Mouse (Mus musculus): ENCODE results near the gene Mrvi1. TPM values are rescaled to one million over a fixed set of nuclear protein-coding genes. Genes with fewer than 3 reads are reported as not detected.

Gene Mrvi1
- total RNA-seq, 2 experiments from 2014 or later, result 0.23 to 1.3 TPM

DNA sequence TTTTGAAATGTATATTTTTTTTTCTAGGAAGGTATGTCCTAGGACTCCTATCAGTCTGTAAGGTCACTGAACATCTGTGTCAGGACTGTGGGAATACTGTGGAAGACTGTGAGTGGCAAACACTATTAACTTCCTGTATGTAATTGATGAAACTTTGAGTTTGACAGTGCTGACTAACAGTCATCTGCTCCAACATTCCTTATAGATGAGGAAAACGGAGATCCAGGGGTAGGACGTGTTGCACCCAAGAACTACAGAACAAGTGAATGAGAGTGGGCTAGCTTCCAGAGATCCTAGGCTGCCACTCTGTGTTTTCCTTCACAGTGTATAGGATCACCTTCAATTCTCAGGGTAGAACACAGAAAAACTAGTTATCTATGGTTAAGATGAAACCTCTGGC is 134.9 kb downstream of the Mrvi1 start:
- no peak for ATAC-seq (replicated peaks; ENCODE audit: low FRiP score, poor library complexity, severe bottlenecking)

DNA sequence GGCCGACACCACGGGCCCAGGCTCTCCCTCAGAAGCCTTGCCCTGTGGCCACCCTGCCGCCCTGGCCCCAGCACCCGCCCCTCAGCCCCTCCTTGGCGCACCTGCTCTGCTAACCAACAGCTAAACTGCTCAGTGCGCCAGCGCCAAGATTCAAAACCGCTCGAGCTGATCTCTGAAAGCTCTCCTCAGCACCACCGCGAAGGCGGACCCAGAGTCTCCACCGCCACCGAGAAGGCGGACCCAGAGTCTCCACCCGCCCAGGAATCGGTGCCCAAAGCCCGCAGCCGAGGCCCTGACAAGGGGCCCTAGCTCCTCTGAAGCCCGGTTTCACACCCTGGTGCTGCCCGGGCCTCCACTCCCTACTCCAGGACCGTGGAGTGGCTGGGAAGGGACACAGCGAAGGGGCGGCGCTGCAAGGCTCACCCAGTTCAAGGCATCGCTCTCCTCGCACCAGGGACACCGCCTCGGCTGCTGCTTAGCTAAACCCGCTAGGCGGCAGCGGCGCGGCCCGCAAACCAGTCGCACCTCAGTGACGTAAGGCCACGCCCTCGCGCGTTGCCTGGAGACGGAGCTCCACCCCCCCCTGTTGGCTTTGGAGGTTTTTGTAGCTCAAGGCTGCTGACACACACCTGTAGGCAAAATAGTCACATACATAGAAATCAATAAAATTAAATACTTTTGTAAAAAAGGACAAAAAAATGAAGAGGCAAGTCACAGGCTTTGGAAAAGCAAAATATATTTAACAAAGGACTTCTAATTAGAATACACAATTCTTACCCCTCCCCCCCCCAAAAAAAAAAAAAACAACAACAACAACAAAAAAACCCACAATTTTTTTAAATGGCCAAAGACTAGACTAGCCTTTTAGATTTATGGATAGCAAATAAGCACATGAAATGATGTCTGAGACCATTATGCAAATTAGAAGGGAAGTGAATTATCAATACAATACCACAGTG is 138.1 kb downstream of the Mrvi1 start, which contains the start of gene Rnf141:
TSS of gene Rnf141 (minus strand) at position 542 of the 959 bp plus-strand sequence.
- ATAC-seq (replicated peaks; ENCODE audit: low FRiP score, poor library complexity, severe bottlenecking), result peak; percentile 94

DNA sequence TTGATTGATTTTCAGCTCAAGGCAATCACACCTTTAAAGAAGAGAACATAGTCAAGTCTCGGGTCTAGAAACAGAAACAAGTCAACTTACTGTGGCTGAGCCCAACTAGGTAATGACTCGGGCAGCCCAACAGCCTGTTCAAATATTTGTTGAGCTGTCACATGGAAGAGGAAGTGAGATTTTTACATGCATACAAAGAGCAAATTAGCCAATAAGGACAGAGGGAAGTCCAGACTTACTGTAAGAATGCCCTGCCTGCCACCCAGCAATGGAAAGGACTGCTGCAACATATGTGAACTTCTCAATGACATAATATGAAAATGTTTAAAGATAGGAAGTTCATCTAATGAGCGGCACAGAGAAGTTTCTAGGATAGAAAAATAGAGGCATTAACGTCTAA is 141.9 kb downstream of the Mrvi1 start:
- ATAC-seq (replicated peaks; ENCODE audit: low FRiP score, poor library complexity, severe bottlenecking), result no peak

DNA sequence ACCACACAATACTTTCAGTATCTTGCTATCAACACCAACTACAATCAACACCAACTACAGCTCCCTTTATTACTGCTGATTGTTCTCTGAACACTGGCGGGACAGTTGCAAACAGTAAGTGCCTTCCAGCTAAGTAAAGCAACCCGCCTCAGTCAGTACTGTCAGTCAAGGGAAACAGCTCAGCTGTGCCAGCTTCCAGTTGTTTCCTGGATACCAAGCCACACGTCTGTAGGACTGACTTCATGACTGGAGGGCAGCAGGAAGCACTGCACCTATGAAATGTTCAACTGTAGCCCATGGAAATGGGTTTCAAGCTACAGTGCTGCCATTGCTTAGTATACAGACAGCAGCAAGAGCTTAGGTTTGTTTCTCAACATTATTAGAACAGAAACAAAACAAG is 147.7 kb downstream of the Mrvi1 start:
- no peak for ATAC-seq (replicated peaks; ENCODE audit: low FRiP score, poor library complexity, severe bottlenecking)

DNA sequence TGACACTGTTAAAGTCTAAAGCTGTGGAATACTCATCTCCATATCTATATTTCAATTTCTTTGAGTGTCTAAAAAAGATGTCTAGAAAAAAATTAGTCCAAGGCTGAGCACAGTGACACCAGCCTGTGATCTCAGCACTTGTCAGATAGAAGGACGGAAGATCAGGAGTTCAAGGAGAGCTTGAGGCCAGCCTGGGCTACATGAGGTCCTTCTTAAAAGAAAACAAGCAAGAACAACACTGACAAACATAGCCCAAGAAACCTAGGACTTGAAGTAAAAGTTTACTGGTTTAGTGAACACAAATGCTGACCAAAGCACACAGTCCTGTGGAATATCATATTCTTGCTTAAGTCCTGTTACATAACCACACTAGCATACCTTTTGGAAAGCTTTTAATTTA is 148.2 kb downstream of the Mrvi1 start:
- no peak for ATAC-seq (replicated peaks; ENCODE audit: low FRiP score, poor library complexity, severe bottlenecking)

DNA sequence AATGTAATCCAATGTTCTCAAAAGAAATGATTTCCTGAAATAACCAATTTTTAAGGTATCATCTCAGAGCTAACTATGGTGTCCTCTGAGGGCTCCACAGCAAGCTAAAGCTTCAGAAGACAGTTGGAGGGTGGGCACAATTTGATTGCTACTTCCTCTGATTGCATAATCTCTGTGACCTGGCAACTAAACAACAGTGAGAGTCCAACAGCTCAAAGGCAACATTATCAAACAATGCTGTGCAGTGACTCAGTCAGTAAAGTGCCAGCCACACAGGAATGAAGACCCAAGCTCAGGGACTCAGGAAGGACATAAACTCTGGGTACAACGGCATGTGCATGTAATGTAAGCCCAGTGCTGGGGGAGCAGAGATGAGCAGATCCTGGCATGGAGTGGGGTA is 149.2 kb downstream of the Mrvi1 start:
- ATAC-seq (replicated peaks; ENCODE audit: low FRiP score, poor library complexity, severe bottlenecking), result no peak

DNA sequence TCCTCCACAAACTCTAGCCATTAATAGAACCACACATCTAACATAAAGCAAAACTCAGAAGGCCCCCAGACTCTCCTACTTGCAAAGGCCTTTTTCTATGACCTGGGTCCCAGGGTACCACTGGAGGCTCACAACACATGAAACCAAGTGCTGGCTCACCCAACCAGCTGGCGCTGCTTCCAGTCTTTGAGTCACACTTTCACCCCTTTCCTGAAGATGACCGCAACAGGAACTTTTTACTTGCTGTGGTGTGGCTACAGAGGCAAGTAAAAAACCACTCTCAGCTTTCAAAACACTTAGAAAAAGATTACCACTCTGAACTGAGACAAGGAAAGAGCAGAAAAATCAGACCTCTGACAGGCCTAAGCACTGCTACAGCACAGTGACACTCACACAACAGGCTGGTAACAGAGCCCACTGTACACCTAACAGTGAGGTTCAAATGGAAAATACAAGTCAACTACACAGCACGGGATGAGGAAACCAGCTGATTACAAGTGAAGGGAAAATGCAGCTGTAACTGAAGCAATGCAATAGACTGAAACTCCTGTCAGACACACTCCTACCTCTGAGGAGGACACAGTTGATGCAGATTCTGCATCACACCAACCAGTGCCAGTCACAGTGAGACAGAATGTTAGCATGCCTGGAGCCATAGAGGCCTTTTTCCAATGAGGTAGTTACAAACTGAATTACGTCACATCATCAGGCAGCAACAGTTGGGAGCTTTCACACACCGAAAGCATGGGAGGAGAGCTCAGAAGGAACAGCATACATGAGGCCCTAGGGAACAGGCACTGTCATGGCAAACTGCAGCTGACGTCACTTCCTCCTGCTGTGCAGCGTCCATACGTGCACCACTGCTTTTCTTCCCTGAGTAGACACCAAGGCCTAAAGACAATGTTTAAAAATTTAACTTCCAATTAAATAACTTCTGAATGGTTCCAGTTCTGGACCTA is 158.0 kb downstream of the Mrvi1 start:
- no peak for ATAC-seq (replicated peaks; ENCODE audit: low FRiP score, poor library complexity, severe bottlenecking)

DNA sequence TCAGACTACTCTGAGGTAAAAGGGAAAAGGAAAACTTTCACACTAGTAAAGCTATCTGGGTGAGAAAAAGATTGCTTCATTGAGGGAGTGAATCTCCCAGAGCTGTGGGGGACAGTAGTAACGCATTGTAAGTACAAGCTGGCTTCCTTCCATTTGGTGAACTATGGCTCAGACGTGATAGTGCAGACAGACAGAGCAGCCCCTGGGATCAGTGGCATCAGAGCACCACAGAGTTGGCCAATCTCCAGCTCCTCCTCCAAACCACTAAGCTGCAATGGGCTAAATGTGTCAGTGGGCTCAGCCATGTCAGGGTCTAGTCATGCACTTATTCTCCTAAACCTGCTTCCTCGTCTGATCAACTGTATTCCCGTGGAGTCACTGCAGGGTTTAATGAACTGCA is 158.7 kb downstream of the Mrvi1 start:
- ATAC-seq (replicated peaks; ENCODE audit: low FRiP score, poor library complexity, severe bottlenecking), result 0 out of 2 replicates have a peak, but pooled peaks have one; percentile 35

DNA sequence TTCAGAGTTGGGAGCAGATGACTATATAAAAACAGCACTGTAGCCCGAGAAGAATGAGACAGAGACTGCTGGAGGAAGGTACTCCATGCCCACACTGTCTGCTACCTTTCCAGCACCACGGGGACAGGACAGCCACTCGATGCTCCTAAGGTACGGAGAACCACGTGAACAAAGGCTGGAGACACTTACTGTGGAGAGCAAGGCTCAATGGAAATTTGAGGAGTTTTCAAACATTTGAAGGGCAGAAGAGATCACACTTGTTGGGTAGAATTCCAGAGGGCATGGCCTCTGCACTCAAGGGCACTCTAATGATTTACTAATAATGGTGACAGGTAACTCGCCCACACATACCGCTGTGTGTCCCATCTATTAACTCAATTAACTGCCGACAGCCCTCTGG is 159.2 kb downstream of the Mrvi1 start:
- no peak for ATAC-seq (replicated peaks; ENCODE audit: low FRiP score, poor library complexity, severe bottlenecking)

DNA sequence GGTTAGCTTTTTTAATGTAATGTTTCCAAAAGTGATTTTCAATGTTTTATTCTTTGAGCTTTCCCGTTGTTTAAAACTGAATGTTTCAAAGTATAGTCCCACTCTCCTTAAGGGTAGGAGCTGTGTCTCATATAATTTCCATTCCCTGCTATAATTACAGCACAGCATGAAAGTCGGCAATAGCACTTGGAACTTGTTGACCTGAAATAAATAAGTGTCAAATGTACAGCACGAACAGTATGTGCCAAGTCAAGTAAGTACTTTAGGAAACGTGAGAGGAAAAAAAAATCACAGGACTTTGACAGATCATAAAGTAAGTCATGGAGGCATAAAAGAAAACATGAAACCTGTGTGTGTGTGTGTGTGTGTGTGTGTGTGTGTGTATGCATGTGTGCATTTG is 160.2 kb downstream of the Mrvi1 start:
- ATAC-seq (replicated peaks; ENCODE audit: low FRiP score, poor library complexity, severe bottlenecking), result no peak

DNA sequence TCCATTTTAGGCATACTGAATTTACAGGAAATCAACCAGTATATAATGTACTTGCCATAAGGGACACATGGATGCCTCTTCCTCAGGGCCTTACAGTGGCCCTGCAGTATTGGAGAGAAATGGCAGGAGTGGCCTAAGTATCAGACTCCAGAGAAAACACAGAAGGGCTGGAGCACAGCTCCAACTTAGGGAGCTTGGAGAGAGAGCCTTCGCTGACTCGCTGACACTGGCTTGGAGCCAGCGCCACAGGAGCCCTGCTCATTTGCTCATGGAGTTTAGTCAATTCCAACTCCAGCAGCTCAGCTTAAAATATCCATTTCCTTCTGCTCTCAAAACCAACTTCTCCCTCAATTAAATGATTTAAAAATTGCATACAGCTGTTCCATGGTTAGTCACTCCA is 160.6 kb downstream of the Mrvi1 start:
- ATAC-seq (replicated peaks; ENCODE audit: low FRiP score, poor library complexity, severe bottlenecking), result no peak

DNA sequence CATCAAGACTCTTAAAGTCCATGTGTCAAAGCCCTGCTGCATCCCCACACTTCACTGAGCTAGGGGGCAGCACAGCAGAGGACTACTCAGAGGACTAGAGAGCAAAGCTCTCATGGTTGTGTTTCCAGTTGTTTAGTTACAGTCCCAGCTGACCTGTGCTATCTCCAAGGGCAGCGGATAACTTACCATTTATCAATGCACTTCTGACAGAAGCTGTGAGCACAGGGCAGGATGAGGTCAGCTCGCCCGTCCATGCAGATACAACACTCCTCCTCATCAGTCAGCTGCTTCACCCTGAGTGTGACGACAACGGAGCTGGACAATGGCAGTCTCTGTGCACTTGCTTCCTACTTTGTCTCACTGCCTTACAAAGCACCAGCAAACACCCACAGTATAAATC is 161.2 kb downstream of the Mrvi1 start:
- ATAC-seq (replicated peaks; ENCODE audit: low FRiP score, poor library complexity, severe bottlenecking), result no peak

DNA sequence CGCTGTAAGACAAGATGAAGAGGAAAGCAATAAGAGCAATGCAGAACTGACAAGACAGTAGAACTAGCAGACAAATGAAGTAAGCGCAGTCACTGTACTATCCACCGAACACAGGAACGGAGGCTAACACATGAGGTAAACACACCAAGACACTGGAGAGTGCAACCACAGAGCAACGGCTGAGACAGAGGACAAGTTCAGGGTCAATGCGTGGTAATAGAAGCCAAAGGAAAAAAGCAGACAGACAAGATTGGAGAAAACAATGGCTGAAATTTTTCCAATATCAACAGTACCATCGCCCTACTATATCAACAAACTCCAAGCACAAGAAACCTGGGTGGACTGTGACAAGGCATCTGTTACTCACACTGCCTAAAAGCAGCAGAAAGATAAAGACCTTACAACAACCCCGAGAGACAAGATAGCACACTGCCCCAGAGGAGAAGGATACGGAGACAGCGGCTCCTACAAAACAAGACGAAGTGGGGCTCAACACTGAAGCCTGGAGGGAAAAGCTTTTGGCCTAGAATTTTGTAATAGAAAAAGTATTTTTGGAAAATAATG is 163.4 kb downstream of the Mrvi1 start:
- peak; percentile 69 for ATAC-seq (replicated peaks; ENCODE audit: low FRiP score, poor library complexity, severe bottlenecking)

Other genes with a start within 250 kb of the Mrvi1 start
- gene Ampd3, start 214.3 kb downstream of the Mrvi1 start, total RNA-seq (2015; ENCODE audit: low replicate concordance), result 80.7 and 109 TPM in 2 replicates
- 72.2 and 104 TPM in 2 replicates for gene Ampd3, start 214.3 kb downstream of the Mrvi1 start, total RNA-seq (2017; ENCODE audit: low replicate concordance)
- gene Rnf141, start 138.0 kb downstream of the Mrvi1 start, total RNA-seq (2015; ENCODE audit: low replicate concordance), result 42.2 and 46.1 TPM in 2 replicates
- 27.2 and 59.8 TPM in 2 replicates for gene Rnf141, start 138.0 kb downstream of the Mrvi1 start, total RNA-seq (2017; ENCODE audit: low replicate concordance)
- not detected in 2 replicates for gene Lyve1, start 119.2 kb downstream of the Mrvi1 start, total RNA-seq (2015; ENCODE audit: low replicate concordance)
- gene Lyve1, start 119.2 kb downstream of the Mrvi1 start, total RNA-seq (2017; ENCODE audit: low replicate concordance), result not detected in 2 replicates
- 9.6 and 13.7 TPM in 2 replicates for gene Ctr9, start 46.5 kb upstream of the Mrvi1 start, total RNA-seq (2015; ENCODE audit: low replicate concordance)
- 21.9 and 28.9 TPM in 2 replicates for gene Ctr9, start 46.5 kb upstream of the Mrvi1 start, total RNA-seq (2017; ENCODE audit: low replicate concordance)
- gene Eif4g2, start 100.6 kb upstream of the Mrvi1 start, total RNA-seq (2015; ENCODE audit: low replicate concordance), result 560 and 705 TPM in 2 replicates
- gene Eif4g2, start 100.6 kb upstream of the Mrvi1 start, total RNA-seq (2017; ENCODE audit: low replicate concordance), result 587 and 796 TPM in 2 replicates